Comparison of ENCODE assay signal across 14 mouse cellular contexts in genomic region chr16:76347719-76348421, GRCm38 (mm10).
"Had no signal": no experiment of that assay in that cellular context is flagged by ENCODE, and none has a peak within 500 bp of the region (broad histone marks: within the 10 kb centered on the region; RNA-seq: fewer than 3 reads in every experiment).

No protein-coding gene starts in this region.

- ATAC-seq: midbrain, embryonic 15.5 days had no signal

- H3K4me2 ChIP-seq: kidney, embryonic 15.5 days; limb, embryonic 13.5 days; liver, embryonic 15.5 days; lung, embryonic 15.5 days; midbrain, embryonic 11.5 days; midbrain, embryonic 15.5 days; neural tube, embryonic 12.5 days had no signal

- H3K27me3 ChIP-seq: kidney, embryonic 15.5 days; limb, embryonic 13.5 days; liver, embryonic 15.5 days; lung, embryonic 15.5 days; megakaryocyte, embryonic 14.5 days; midbrain, embryonic 15.5 days; neural tube, embryonic 12.5 days had no signal

- H3K36me3 ChIP-seq: midbrain, embryonic 15.5 days had no signal

- H3K9me3 ChIP-seq: liver, embryonic 15.5 days; lung, embryonic 15.5 days; midbrain, embryonic 15.5 days; neural tube, embryonic 12.5 days had no signal

- H3K4me1 ChIP-seq: limb, embryonic 13.5 days; lung, embryonic 15.5 days; midbrain, embryonic 15.5 days had no signal

- H3K27ac ChIP-seq: kidney, embryonic 15.5 days; limb, embryonic 13.5 days; lung, embryonic 15.5 days; macrophage; midbrain, embryonic 15.5 days; neural tube, embryonic 12.5 days; stomach, postnatal 0 days had no signal

- DNase-seq: kidney, postnatal 14 days; left cerebral cortex, postnatal 4 days; lung, postnatal 14 days; thymus, postnatal 4 days had no signal

- H3K4me3 ChIP-seq: kidney, embryonic 15.5 days; limb, embryonic 13.5 days; liver, embryonic 15.5 days; lung, embryonic 15.5 days; megakaryocyte, embryonic 14.5 days; midbrain, embryonic 15.5 days; neural tube, embryonic 12.5 days had no signal

- H3K9ac ChIP-seq: kidney, embryonic 15.5 days; limb, embryonic 13.5 days; liver, embryonic 15.5 days; lung, embryonic 15.5 days; midbrain, embryonic 15.5 days; neural tube, embryonic 12.5 days had no signal
